Mouse (Mus musculus) ES-E14 (cell line): ENCODE results near the gene Tacc2. TPM values are rescaled to one million over a fixed set of nuclear protein-coding genes. Genes with fewer than 3 reads are reported as not detected.

Experiments used
- DNase-seq: peaks from one replicate; pipeline ENCODE4 v3.0.0-alpha.2; 2013; ENCODE audit warnings: low read depth, low spot score
- H3K27ac ChIP-seq: 2 replicates; pipeline ENCODE4 v1.5.1; 2012; ENCODE audit warnings: low read depth, mild to moderate bottlenecking, low read length, moderate library complexity, mixed read lengths; ENCODE audit not compliant: poor library complexity, insufficient read depth, severe bottlenecking
- H3K36me3 ChIP-seq: 2 replicates; pipeline ENCODE4 v1.6.1; 2012; ENCODE audit warnings: mild to moderate bottlenecking, low read length, moderate library complexity, mixed read lengths; ENCODE audit not compliant: control insufficient read depth, poor library complexity, insufficient read depth, severe bottlenecking
- H3K4me1 ChIP-seq, 2 experiments: fragments of 150-350 bp in 1 of 2; sonication (generic) in 1 of 2; 2 replicates each; pipeline ENCODE4 v1.6.1; 2012; ENCODE audit warnings: low read length in 2 of 2, mild to moderate bottlenecking in 1 of 2, mixed read lengths in 1 of 2; ENCODE audit not compliant: control insufficient read depth in 2 of 2, insufficient read depth in 2 of 2, poor library complexity in 1 of 2
- H3K4me3 ChIP-seq, 2 experiments: fragments of 150-350 bp in 1 of 2; sonication (generic) in 1 of 2; 2 replicates each; pipeline ENCODE4 v1.5.1; 2012; ENCODE audit warnings: low read length in 2 of 2, low read depth in 1 of 2, mild to moderate bottlenecking in 1 of 2, mixed read lengths in 1 of 2; ENCODE audit not compliant: insufficient read depth in 1 of 2, poor library complexity in 1 of 2, severe bottlenecking in 1 of 2
- H3K9ac ChIP-seq: 2 replicates; pipeline ENCODE4 v1.6.1; 2012; ENCODE audit warnings: low read depth, mild to moderate bottlenecking, low read length, mixed read lengths; ENCODE audit not compliant: poor library complexity, insufficient read depth, severe bottlenecking
- H3K9me3 ChIP-seq: fragments of 150-350 bp; sonication (generic); 2 replicates; pipeline ENCODE4 v1.6.1; 2012; ENCODE audit warnings: low read depth, mild to moderate bottlenecking, low read length; ENCODE audit not compliant: control insufficient read depth, insufficient read depth
- CHD2 ChIP-seq: IDR thresholded peaks from 2 replicates; pipeline ENCODE4 v1.6.1; 2014; ENCODE audit warnings: mild to moderate bottlenecking, low read depth, low read length, inconsistent platforms
- HCFC1 ChIP-seq: IDR thresholded peaks from 2 replicates; pipeline ENCODE4 v1.6.1; 2012; ENCODE audit warnings: low read length, inconsistent platforms, borderline replicate concordance; ENCODE audit not compliant: insufficient read depth
- MAFK ChIP-seq: IDR thresholded peaks from 2 replicates; pipeline ENCODE4 v1.6.1; 2014; ENCODE audit warnings: mild to moderate bottlenecking, low read depth, low read length, inconsistent platforms; ENCODE audit not compliant: insufficient read depth
- ZC3H11A ChIP-seq: IDR thresholded peaks from 2 replicates; pipeline ENCODE4 v1.6.1; 2012; ENCODE audit warnings: low read depth, mild to moderate bottlenecking, inconsistent platforms, low read length, borderline replicate concordance
- ZNF384 ChIP-seq: IDR thresholded peaks from 2 replicates; pipeline ENCODE4 v1.6.1; 2012; ENCODE audit warnings: low read depth, low read length, inconsistent platforms
- in situ Hi-C, 2 experiments: fragments of 600-800 bp; cut with MboI; formaldehyde crosslinking; loops; one replicate each; pipeline ENCODE4 v1.15.1; 2025; ENCODE audit warnings: low sequenced_read_pairs in 2 of 2, inconsistent platforms in 1 of 2; ENCODE audit not compliant: unreplicated experiment in 2 of 2
- total RNA-seq: library from RNA; depleted of rRNA; stranded (reverse); fragments of 300-350 nt; gene quantifications from 2 replicates; pipeline ENCODE4 v1.2.3, GENCODE M21; 2012

The Tacc2 gene
- total RNA-seq, 1 experiment = 23.2 TPM

GRCm38 (mm10) chr7:130617591-130617990, 40.4 kb downstream of the Tacc2 start:
- Histone ChIP-seq H3K4me1 (no peaks in the 10 kb centered on the region), H3K27ac (no peak overlapping the region), H3K36me3 (no peaks in the 10 kb centered on the region), H3K9ac (no peak overlapping the region), H3K4me3 (no peak overlapping the region), H3K9me3 (no peaks in the 10 kb centered on the region)
- DNase-seq = no peak
- TF ChIP-seq CHD2 (no peak), MAFK (no peak), ZC3H11A (no peak), ZNF384 (no peak), HCFC1 (no peak)
- in situ Hi-C loops = no loop called here

- no peaks in the 10 kb centered on the region for H3K9me3 ChIP-seq
- H3K27ac ChIP-seq = no peak overlapping the region
- TF ChIP-seq CHD2 = no peak
- TF ChIP-seq MAFK = no peak
- no peak for TF ChIP-seq ZC3H11A
- no peak for TF ChIP-seq HCFC1
- TF ChIP-seq ZNF384 = no peak
- H3K4me3 ChIP-seq = no peak overlapping the region
- H3K9ac ChIP-seq = no peak overlapping the region
- in situ Hi-C loops = no loop called here
- H3K36me3 ChIP-seq = no peaks in the 10 kb centered on the region
- H3K4me1 ChIP-seq = peaks cover 0 to 3% of the 10 kb centered on the region in 2 experiments; a peak in 1 of 4 replicates
- DNase-seq = no peak
These were observed 43.8 kb downstream of the Tacc2 start for GRCm38 (mm10) chr7:130621068-130621467.

- no peak overlapping the region for H3K27ac ChIP-seq
- H3K9me3 ChIP-seq = no peaks in the 10 kb centered on the region
- peaks cover 0 to 3% of the 10 kb centered on the region in 2 experiments; a peak in 1 of 4 replicates for H3K4me1 ChIP-seq
- TF ChIP-seq ZNF384 (no peak), ZC3H11A (no peak), MAFK (no peak), CHD2 (no peak), HCFC1 (no peak)
- in situ Hi-C loops = no loop called here
- H3K4me3 ChIP-seq = no peak overlapping the region
- H3K36me3 ChIP-seq = no peaks in the 10 kb centered on the region
- no peak for DNase-seq
- H3K9ac ChIP-seq = no peak overlapping the region
These were observed 44.7 kb downstream of the Tacc2 start for GRCm38 (mm10) chr7:130621953-130622352.

- no peaks in the 10 kb centered on the region for H3K9me3 ChIP-seq
- TF ChIP-seq ZC3H11A = no peak
- TF ChIP-seq CHD2 = no peak
- TF ChIP-seq HCFC1 = no peak
- no peak for TF ChIP-seq ZNF384
- TF ChIP-seq MAFK = no peak
- no peak for DNase-seq
These were observed 45.1 kb downstream of the Tacc2 start for GRCm38 (mm10) chr7:130622359-130622758.

GRCm38 (mm10) chr7:130624299-130624698, 47.1 kb downstream of the Tacc2 start:
- H3K4me1 ChIP-seq = peaks cover 0 to 3% of the 10 kb centered on the region in 2 experiments; a peak in 1 of 4 replicates
- no peak overlapping the region for H3K4me3 ChIP-seq
- TF ChIP-seq HCFC1 (no peak), ZC3H11A (no peak), MAFK (no peak), CHD2 (no peak), ZNF384 (no peak)
- H3K9me3 ChIP-seq = no peaks in the 10 kb centered on the region
- no peak overlapping the region for H3K27ac ChIP-seq
- H3K9ac ChIP-seq = no peak overlapping the region
- no peak for DNase-seq
- in situ Hi-C loops = no loop called here
- no peaks in the 10 kb centered on the region for H3K36me3 ChIP-seq

More at GRCm38 (mm10) chr7:130622359-130622758, 45.1 kb downstream of the Tacc2 start:
- Histone ChIP-seq H3K27ac (no peak overlapping the region), H3K4me3 (no peak overlapping the region), H3K36me3 (no peaks in the 10 kb centered on the region), H3K9ac (no peak overlapping the region), H3K4me1 (peaks cover 0 to 3% of the 10 kb centered on the region in 2 experiments; a peak in 1 of 4 replicates)
- in situ Hi-C loops = no loop called here
